Mouse (Mus musculus) C2C12 (cell line): Measurements from ENCODE around the gene Tnnt2. TPM values are rescaled to one million over a fixed set of nuclear protein-coding genes. Genes with fewer than 3 reads are reported as not detected.

Source experiments
- H3K27me3 ChIP-seq: one replicate; pipeline ENCODE4 v1.6.1; 2011; ENCODE audit not compliant: control insufficient read depth, insufficient read depth, insufficient read length
- H3K36me3 ChIP-seq: one replicate; pipeline ENCODE4 v1.6.1; 2011; ENCODE audit not compliant: control insufficient read depth, insufficient read depth
- H3K4me3 ChIP-seq: one replicate; pipeline ENCODE4 v1.5.1; 2011; ENCODE audit warnings: mild to moderate bottlenecking, control low read depth; ENCODE audit not compliant: poor library complexity, insufficient read depth, severe bottlenecking
- H3K79me2 ChIP-seq: one replicate; pipeline ENCODE4 v1.6.1; 2011; ENCODE audit not compliant: control insufficient read depth, insufficient read depth
- H3K79me3 ChIP-seq: one replicate; pipeline ENCODE4 v1.6.1; 2011; ENCODE audit warnings: low read depth, control low read depth
- H3ac ChIP-seq: one replicate; pipeline ENCODE3; 2011; ENCODE audit warnings: low read depth; ENCODE audit not compliant: control insufficient read depth, insufficient read length
- CEBPB ChIP-seq: IDR thresholded peaks from one replicate; pipeline ENCODE4 v1.6.1; 2011; ENCODE audit warnings: low read depth, mild to moderate bottlenecking, control low read depth, moderate library complexity
- CTCF ChIP-seq: IDR thresholded peaks from one replicate; pipeline ENCODE4 v1.5.1; 2011; ENCODE audit not compliant: control insufficient read depth, insufficient read depth, insufficient read length
- FOSL1 ChIP-seq: IDR thresholded peaks from one replicate; pipeline ENCODE4 v1.8.0; 2011; ENCODE audit warnings: mild to moderate bottlenecking, low read length; ENCODE audit not compliant: poor library complexity, insufficient read depth, severe bottlenecking
- MAX ChIP-seq: IDR thresholded peaks from one replicate; pipeline ENCODE4 v1.6.1; 2011; ENCODE audit warnings: mild to moderate bottlenecking, control low read depth
- MYOD1 ChIP-seq: IDR thresholded peaks from one replicate; pipeline ENCODE4 v1.6.1; 2011; ENCODE audit warnings: low read depth; ENCODE audit not compliant: control insufficient read depth, insufficient read length
- MYOG ChIP-seq: IDR thresholded peaks from one replicate; pipeline ENCODE4 v1.6.1; 2011; ENCODE audit not compliant: control insufficient read depth, insufficient read length; ENCODE audit errors: extremely low read depth
- USF1 ChIP-seq: IDR thresholded peaks from one replicate; pipeline ENCODE4 v1.6.1; 2011; ENCODE audit warnings: low read depth, mild to moderate bottlenecking, control low read depth, moderate library complexity
- polyA plus RNA-seq: library from polyadenylated mRNA; unstranded; fragments of >200 nt; fragmentation: generic; extraction: Trizol; gene quantifications from one replicate; pipeline ENCODE4 v1.2.1, GENCODE M21; 2012; ENCODE audit warnings: missing spikeins

Tnnt2 gene
- polyA plus RNA-seq, 1 experiment: 167 TPM

DNA sequence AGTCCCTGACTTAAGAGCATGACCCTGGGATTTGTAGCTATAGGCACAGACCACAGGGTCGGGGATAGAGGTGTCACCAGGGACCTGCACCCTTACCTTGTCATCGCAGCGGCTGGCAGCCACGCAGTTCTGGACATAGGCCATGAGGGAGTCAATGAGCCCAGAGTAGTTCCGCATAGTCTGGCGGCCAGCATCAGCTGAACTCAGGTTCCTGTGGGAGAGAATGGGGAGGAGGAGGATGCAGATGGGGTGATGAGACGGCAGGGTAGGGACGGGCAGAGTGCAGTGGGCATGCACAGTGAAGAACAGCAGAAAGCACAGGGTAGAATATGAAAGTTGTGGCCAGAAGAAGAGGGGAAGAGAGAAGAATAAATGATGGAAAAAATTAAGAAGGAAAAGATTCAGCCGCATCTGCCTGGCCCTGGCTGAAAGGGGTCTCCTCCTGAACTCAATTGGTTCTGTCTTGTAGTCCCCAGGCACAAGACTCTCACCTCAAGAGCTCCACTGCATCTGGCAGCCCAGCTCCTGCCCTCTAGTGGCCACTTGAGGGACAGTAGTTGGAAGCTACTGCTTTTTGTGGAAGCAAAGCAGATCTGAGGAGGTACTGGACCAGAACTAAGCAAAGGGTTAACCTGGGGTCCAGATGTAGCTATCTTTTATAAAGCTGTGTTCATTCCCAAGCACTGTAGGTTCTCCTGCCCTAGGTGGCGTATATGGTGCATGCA lies 46.4 kb downstream of the Tnnt2 start:
- H3K36me3 ChIP-seq: peaks cover 4% of the 10 kb centered on the region
- TF ChIP-seq CTCF (peak; percentile 39), USF1 (no peak)

DNA sequence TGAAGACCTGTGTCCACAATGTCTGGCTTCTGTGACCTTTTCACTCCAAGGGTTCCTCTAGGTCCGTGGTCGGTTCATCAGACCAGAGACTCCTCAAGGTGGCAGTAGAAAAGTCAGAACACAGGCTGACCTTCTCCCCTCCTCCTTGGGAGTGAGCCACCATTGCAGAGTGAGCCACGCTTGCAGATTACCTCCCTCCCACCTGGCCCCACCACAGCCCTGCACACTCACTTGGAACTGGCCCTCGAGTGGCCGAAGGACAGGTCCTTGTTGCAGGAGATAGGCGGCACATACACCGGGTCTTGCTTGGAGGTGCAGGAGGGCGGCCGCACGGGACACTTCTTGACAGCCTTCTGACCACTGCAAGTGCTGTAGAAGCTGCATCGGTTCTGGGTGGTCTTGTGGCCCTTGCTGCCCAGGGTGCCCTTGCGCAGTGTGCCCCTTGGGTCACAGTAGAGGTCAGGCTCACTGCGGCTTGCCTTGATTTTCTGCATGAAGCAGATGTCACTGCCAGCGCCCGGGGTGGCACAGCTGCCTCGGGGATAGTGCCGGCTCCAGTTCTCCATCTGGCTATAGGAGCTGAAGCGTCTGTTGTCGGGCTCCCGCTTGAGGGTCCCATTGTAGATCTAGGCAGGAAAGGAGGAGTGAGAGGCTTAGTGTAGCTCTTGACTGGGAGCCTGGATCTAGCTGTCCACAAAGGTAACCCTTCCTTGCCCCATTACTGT lies 53.5 kb downstream of the Tnnt2 start:
- no peaks in the 10 kb centered on the region for H3K36me3 ChIP-seq
- no peaks in the 10 kb centered on the region for H3K79me3 ChIP-seq
- H3K79me2 ChIP-seq: no peaks in the 10 kb centered on the region
- no peaks in the 10 kb centered on the region for H3K27me3 ChIP-seq
- H3ac ChIP-seq: no peak overlapping the region
- no peak overlapping the region for H3K4me3 ChIP-seq
- no peak for TF ChIP-seq MYOG

More for the DNA sequence above, 46.4 kb downstream of the Tnnt2 start:
- no peaks in the 10 kb centered on the region for H3K79me2 ChIP-seq
- no peaks in the 10 kb centered on the region for H3K79me3 ChIP-seq
- H3ac ChIP-seq: no peak overlapping the region
- no peaks in the 10 kb centered on the region for H3K27me3 ChIP-seq
- no peak overlapping the region for H3K4me3 ChIP-seq

DNA sequence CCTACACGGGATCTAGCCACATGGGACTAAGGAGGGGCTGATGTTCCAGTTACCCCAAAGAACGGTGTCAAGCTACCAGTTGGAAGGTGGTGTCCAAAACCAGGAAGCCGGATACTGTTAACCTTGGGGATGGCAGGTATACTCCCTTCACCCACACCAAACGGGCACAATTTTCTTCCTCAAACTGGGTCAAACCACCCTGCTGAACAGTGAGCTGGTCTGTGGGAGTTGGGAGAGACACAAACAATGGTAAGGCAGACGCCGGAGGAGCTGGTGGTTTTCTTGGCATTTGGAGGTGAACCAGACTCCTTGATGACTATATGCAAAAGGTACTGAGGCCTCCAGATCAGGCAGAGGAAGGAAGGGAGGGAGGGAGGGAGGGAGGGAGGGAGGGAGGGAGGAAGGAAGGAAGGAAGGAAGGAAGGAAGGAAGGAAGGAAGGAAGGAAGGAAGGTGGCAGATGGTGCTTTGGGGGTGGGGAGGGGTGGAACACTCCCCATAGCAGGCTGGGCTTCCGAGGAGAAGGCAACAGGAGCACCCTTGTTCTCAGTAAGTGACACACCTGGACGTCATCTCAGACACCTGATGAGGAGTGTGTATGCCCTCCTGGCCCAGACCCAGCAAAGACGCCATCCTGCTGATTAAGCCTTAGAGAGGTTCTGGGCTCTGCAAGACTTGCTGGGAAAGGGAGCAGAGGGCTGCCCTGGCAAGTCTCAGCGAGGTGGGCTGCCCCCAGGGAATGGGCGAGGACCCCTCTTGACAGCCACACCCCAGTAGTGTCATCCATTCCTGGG lies 55.5 kb downstream of the Tnnt2 start:
- H3ac ChIP-seq: no peak overlapping the region
- H3K79me3 ChIP-seq: no peaks in the 10 kb centered on the region
- no peaks in the 10 kb centered on the region for H3K36me3 ChIP-seq
- H3K27me3 ChIP-seq: no peaks in the 10 kb centered on the region
- H3K4me3 ChIP-seq: no peak overlapping the region
- no peak for TF ChIP-seq USF1
- no peak for TF ChIP-seq MYOG
- TF ChIP-seq MYOD1: no peak
- no peak for TF ChIP-seq FOSL1
- no peak for TF ChIP-seq CEBPB
- TF ChIP-seq CTCF: no peak
- no peak for TF ChIP-seq MAX
- no peaks in the 10 kb centered on the region for H3K79me2 ChIP-seq

DNA sequence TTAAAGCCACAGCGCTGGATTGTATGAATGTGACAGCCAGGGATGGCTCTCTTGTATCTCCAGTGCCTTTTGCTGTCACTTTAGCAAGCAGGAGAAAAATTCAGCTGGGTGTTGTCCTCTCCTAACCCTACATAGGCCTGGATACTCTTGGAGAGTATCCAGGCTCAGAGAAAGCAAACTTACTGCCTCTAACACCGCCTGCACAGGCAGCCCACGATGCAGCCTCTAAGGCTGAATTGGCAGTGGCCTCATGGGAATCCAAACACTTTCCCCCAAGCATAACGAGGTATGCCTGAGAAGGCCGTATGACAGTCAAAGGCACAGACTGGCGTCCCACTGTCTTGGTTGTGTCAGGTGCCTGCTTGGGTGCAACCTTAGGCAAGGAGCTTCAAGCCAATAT lies 56.1 kb downstream of the Tnnt2 start:
- Histone ChIP-seq H3K4me3 (no peak overlapping the region), H3K79me2 (no peaks in the 10 kb centered on the region), H3K36me3 (no peaks in the 10 kb centered on the region), H3K27me3 (no peaks in the 10 kb centered on the region), H3K79me3 (no peaks in the 10 kb centered on the region), H3ac (no peak overlapping the region)
- no peak for TF ChIP-seq MAX
- no peak for TF ChIP-seq FOSL1
- TF ChIP-seq MYOG: no peak

DNA sequence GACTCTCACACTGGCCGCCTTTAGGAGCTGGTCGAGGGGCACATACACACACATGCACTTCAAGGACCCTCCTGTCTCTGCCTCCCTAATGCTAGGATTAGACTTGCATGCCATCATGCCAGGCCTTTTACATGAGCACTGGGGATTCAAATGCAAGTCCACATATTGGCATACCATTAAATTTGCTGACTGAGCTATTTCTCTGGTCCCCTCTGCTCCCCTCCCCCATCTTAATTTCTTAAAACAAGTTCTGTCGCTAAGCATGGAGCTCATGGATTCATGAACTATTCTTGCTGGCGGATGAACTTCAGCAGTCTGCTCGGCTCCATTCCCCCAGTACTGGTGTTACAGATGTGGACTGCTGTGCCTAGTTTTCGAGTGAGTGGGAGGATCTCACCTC lies 56.6 kb downstream of the Tnnt2 start:
- Histone ChIP-seq H3K27me3 (no peaks in the 10 kb centered on the region), H3K79me2 (no peaks in the 10 kb centered on the region), H3K79me3 (no peaks in the 10 kb centered on the region), H3K36me3 (no peaks in the 10 kb centered on the region), H3K4me3 (no peak overlapping the region), H3ac (no peak overlapping the region)
- no peak for TF ChIP-seq MYOD1

DNA sequence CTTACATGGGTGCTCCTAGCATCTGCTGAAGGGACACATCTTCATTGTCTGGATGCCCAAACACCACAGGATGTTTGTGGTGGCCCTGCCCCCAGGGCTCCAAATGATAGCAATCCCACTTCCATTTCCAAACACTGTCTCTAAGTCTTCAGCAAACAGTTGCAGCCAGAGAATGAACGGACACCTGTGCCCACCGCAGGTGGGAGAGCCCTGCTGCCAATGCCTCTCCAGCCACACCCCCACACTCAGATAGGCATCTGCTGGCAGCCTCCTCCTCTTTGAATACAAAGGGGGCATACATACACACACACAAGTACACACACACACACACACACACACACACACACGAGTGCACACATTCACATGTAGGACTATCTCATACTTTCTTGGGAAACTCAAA lies 57.2 kb downstream of the Tnnt2 start:
- no peaks in the 10 kb centered on the region for H3K36me3 ChIP-seq
- H3K27me3 ChIP-seq: no peaks in the 10 kb centered on the region
- H3K4me3 ChIP-seq: no peak overlapping the region
- H3K79me3 ChIP-seq: no peaks in the 10 kb centered on the region
- no peaks in the 10 kb centered on the region for H3K79me2 ChIP-seq
- TF ChIP-seq MYOG (no peak), CEBPB (no peak), CTCF (no peak), FOSL1 (no peak), USF1 (no peak), MYOD1 (no peak), MAX (no peak)
- H3ac ChIP-seq: no peak overlapping the region
